8 mouse cellular contexts compared by ENCODE assay signal in the genomic region with DNA sequence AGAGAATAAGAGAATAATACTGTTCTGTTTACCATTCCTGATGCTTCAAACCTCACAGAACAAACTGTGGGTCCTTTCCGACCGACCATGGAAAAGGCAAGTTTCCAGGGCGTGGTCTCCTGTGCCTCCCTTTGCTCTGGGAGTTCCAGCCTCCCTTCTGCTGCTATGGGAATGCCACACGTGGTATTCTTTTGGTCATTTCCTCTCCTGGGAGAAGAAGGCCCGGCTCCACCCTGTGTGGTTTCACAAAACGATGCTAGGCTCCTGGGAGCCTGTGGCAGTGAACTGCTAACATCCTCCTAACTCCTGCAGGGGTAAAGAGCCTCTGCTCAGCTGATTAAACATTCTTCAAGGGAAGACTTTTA.
DNase-seq lines count a peak whose midpoint lies in the region; ATAC-seq lines count a peak whose summit lies in the region.
"Had no signal": no experiment of that assay in that cellular context is flagged by ENCODE, and none has a peak within 500 bp of the region (broad histone marks: within the 10 kb centered on the region; RNA-seq: fewer than 3 reads in every experiment).

No protein-coding gene starts in this region.

- H3K36me3 ChIP-seq in heart, embryonic 14.5 days (ENCODE audit: control insufficient read depth, insufficient read depth, low read length) = no peaks in the 10 kb centered on the region
- H3K36me3 ChIP-seq: midbrain, embryonic 12.5 days had no signal

- no peak overlapping the region for H3K9ac ChIP-seq in heart, embryonic 14.5 days (ENCODE audit: low read length)
- H3K9ac ChIP-seq: midbrain, embryonic 12.5 days had no signal

- WGBS in heart, embryonic 14.5 days = 9% methylated on average over 6 of the region's 6 CpGs

- no peak for ATAC-seq in heart, embryonic 14.5 days (ENCODE audit: insufficient number of reproducible peaks, insufficient read depth, low FRiP score, low read depth)

- no peaks in the 10 kb centered on the region for H3K27me3 ChIP-seq in heart, embryonic 14.5 days (ENCODE audit: control insufficient read depth, insufficient read depth, low read length)
- H3K27me3 ChIP-seq: midbrain, embryonic 12.5 days had no signal

- no peaks in the 10 kb centered on the region for H3K9me3 ChIP-seq in heart, embryonic 14.5 days (ENCODE audit: control insufficient read depth, low read length)
- H3K9me3 ChIP-seq: midbrain, embryonic 12.5 days had no signal

- DNase-seq in 3T3-L1 (ENCODE audit: low read depth, low spot score) (peak; percentile 42), R1 (ENCODE audit: low read depth, low spot score) (peak; percentile 25), adipocyte (ENCODE audit: low spot score) (no peak)
- DNase-seq in kidney, postnatal 4 days = peak; percentile 44 to 65
- DNase-seq in urinary bladder, adult 2 months (ENCODE audit: low spot score) = no peak
- no peak for DNase-seq in cerebellum, adult 9-11 months

- 0 out of 2 replicates have a peak overlapping the region, but pooled peaks have one; percentile 11 for H3K4me2 ChIP-seq in heart, embryonic 14.5 days (ENCODE audit: low read length)
- H3K4me2 ChIP-seq: midbrain, embryonic 12.5 days had no signal

- H3K27ac ChIP-seq in heart, embryonic 14.5 days (replicated peaks in 1 of 2; ENCODE audit: control insufficient read depth in 1 of 2, insufficient read depth in 1 of 2, low read depth in 2 of 2, low read length in 2 of 2) = peak overlapping the region; percentile 6 to 17; a peak in 3 of 4 replicates
- H3K27ac ChIP-seq: midbrain, embryonic 12.5 days had no signal

- H3K4me3 ChIP-seq in heart, embryonic 14.5 days (ENCODE audit: control insufficient read depth in 1 of 2, insufficient read depth in 1 of 2, low read depth in 1 of 2, low read length in 2 of 2) = no peak overlapping the region
- H3K4me3 ChIP-seq: midbrain, embryonic 12.5 days had no signal

- H3K4me1 ChIP-seq in heart, embryonic 14.5 days (ENCODE audit: control insufficient read depth in 2 of 2, insufficient read depth in 2 of 2, low read length in 2 of 2) = peaks cover 3 to 13% of the 10 kb centered on the region in 2 experiments

Comparison
In these comparisons a context has a peak if more than half of its experiments do, and no peak if none do; other contexts are left out.
1. DNase-seq: peak in 3T3-L1 (single experiment), R1 (single experiment) and kidney, postnatal 4 days (2 of 2); none in adipocyte (single experiment), urinary bladder, adult 2 months (single experiment) and cerebellum, adult 9-11 months (single experiment).